Mouse (Mus musculus): ENCODE data around the gene Wfdc9. TPM values are rescaled to one million over a fixed set of nuclear protein-coding genes. Genes with fewer than 3 reads are reported as not detected.

Gene Wfdc9
- polyA plus RNA-seq, 1 experiment from 2014 or later = not detected

Other genes starting within 250 kb of the Wfdc9 start
- gene Sdc4, start 212.7 kb downstream of the Wfdc9 start, polyA plus RNA-seq (2015; fragmentation: Nextera tagmentation; extraction: Ambion mirVana) = 204 and 209 TPM in 2 replicates
- gene Sys1, start 199.6 kb downstream of the Wfdc9 start, polyA plus RNA-seq (2015; fragmentation: Nextera tagmentation; extraction: Ambion mirVana) = 65.9 and 67.0 TPM in 2 replicates
- 8.1 and 14.0 TPM in 2 replicates for gene Gm20458, start 195.6 kb downstream of the Wfdc9 start, polyA plus RNA-seq (2015; fragmentation: Nextera tagmentation; extraction: Ambion mirVana)
- not detected in 2 replicates for gene Trp53tg5, start 182.9 kb downstream of the Wfdc9 start, polyA plus RNA-seq (2015; fragmentation: Nextera tagmentation; extraction: Ambion mirVana)
- gene Dbndd2, start 170.5 kb downstream of the Wfdc9 start, polyA plus RNA-seq (2015; fragmentation: Nextera tagmentation; extraction: Ambion mirVana) = 12.6 and 18.2 TPM in 2 replicates
- 70.7 and 75.8 TPM in 2 replicates for gene Pigt, start 159.1 kb downstream of the Wfdc9 start, polyA plus RNA-seq (2015; fragmentation: Nextera tagmentation; extraction: Ambion mirVana)
- gene Wfdc2, start 94.2 kb downstream of the Wfdc9 start, polyA plus RNA-seq (2015; fragmentation: Nextera tagmentation; extraction: Ambion mirVana) = 399 and 441 TPM in 2 replicates
- not detected in 2 replicates for gene Spint3, start 83.1 kb downstream of the Wfdc9 start, polyA plus RNA-seq (2015; fragmentation: Nextera tagmentation; extraction: Ambion mirVana)
- gene Wfdc6a, start 71.1 kb downstream of the Wfdc9 start, polyA plus RNA-seq (2015; fragmentation: Nextera tagmentation; extraction: Ambion mirVana) = not detected in 2 replicates
- not detected in 2 replicates for gene Eppin, start 63.0 kb downstream of the Wfdc9 start, polyA plus RNA-seq (2015; fragmentation: Nextera tagmentation; extraction: Ambion mirVana)
- not detected in 2 replicates for gene Wfdc6b, start 43.1 kb downstream of the Wfdc9 start, polyA plus RNA-seq (2015; fragmentation: Nextera tagmentation; extraction: Ambion mirVana)
- gene Wfdc8, start 43.0 kb downstream of the Wfdc9 start, polyA plus RNA-seq (2015; fragmentation: Nextera tagmentation; extraction: Ambion mirVana) = not detected in 2 replicates
- not detected in 2 replicates for gene Wfdc16, start 17.8 kb downstream of the Wfdc9 start, polyA plus RNA-seq (2015; fragmentation: Nextera tagmentation; extraction: Ambion mirVana)
- not detected in 2 replicates for gene Wfdc10, start 537 bp downstream of the Wfdc9 start, polyA plus RNA-seq (2015; fragmentation: Nextera tagmentation; extraction: Ambion mirVana)
- not detected in 2 replicates for gene Wfdc11, start 17.5 kb upstream of the Wfdc9 start, polyA plus RNA-seq (2015; fragmentation: Nextera tagmentation; extraction: Ambion mirVana)
- gene Wfdc13, start 28.5 kb upstream of the Wfdc9 start, polyA plus RNA-seq (2015; fragmentation: Nextera tagmentation; extraction: Ambion mirVana) = 0.97 and 1.3 TPM in 2 replicates
- 0.49 and 1.2 TPM in 2 replicates for gene Spint4, start 41.9 kb upstream of the Wfdc9 start, polyA plus RNA-seq (2015; fragmentation: Nextera tagmentation; extraction: Ambion mirVana)
- gene Spint5, start 58.7 kb upstream of the Wfdc9 start, polyA plus RNA-seq (2015; fragmentation: Nextera tagmentation; extraction: Ambion mirVana) = not detected in 2 replicates
- gene Wfdc3, start 89.3 kb upstream of the Wfdc9 start, polyA plus RNA-seq (2015; fragmentation: Nextera tagmentation; extraction: Ambion mirVana) = 1.1 and 1.2 TPM in 2 replicates
- gene Dnttip1, start 89.4 kb upstream of the Wfdc9 start, polyA plus RNA-seq (2015; fragmentation: Nextera tagmentation; extraction: Ambion mirVana) = 73.3 and 74.2 TPM in 2 replicates
- gene Ube2c, start 113.3 kb upstream of the Wfdc9 start, polyA plus RNA-seq (2015; fragmentation: Nextera tagmentation; extraction: Ambion mirVana) = 449 and 509 TPM in 2 replicates
- gene Tnnc2, start 123.4 kb upstream of the Wfdc9 start, polyA plus RNA-seq (2015; fragmentation: Nextera tagmentation; extraction: Ambion mirVana) = 21.0 and 22.3 TPM in 2 replicates
- gene Snx21, start 129.2 kb upstream of the Wfdc9 start, polyA plus RNA-seq (2015; fragmentation: Nextera tagmentation; extraction: Ambion mirVana) = 22.7 and 25.2 TPM in 2 replicates
- gene Acot8, start 148.3 kb upstream of the Wfdc9 start, polyA plus RNA-seq (2015; fragmentation: Nextera tagmentation; extraction: Ambion mirVana) = 27.3 and 30.8 TPM in 2 replicates
- 10.6 and 11.9 TPM in 2 replicates for gene Zswim3, start 148.5 kb upstream of the Wfdc9 start, polyA plus RNA-seq (2015; fragmentation: Nextera tagmentation; extraction: Ambion mirVana)
- gene Zswim1, start 166.1 kb upstream of the Wfdc9 start, polyA plus RNA-seq (2015; fragmentation: Nextera tagmentation; extraction: Ambion mirVana) = 21.7 and 22.3 TPM in 2 replicates
- gene Spata25, start 172.0 kb upstream of the Wfdc9 start, polyA plus RNA-seq (2015; fragmentation: Nextera tagmentation; extraction: Ambion mirVana) = not detected in 2 replicates
- gene Ctsa, start 176.3 kb upstream of the Wfdc9 start, polyA plus RNA-seq (2015; fragmentation: Nextera tagmentation; extraction: Ambion mirVana) = 206 and 211 TPM in 2 replicates
- gene Neurl2, start 176.9 kb upstream of the Wfdc9 start, polyA plus RNA-seq (2015; fragmentation: Nextera tagmentation; extraction: Ambion mirVana) = 8.8 and 9.0 TPM in 2 replicates
- 44.8 and 47.5 TPM in 2 replicates for gene Pltp, start 201.1 kb upstream of the Wfdc9 start, polyA plus RNA-seq (2015; fragmentation: Nextera tagmentation; extraction: Ambion mirVana)
- gene Pcif1, start 222.7 kb upstream of the Wfdc9 start, polyA plus RNA-seq (2015; fragmentation: Nextera tagmentation; extraction: Ambion mirVana) = 74.9 and 79.7 TPM in 2 replicates

Data from kidney, embryonic 16.5 days (tissue).